Mouse (Mus musculus) cerebellum, adult 11 months (tissue): ENCODE results near the gene Pafah2.

Experiments used
- DNase-seq: peaks from one replicate; pipeline ENCODE4 v3.0.0; 2022

Pafah2 gene

DNA sequence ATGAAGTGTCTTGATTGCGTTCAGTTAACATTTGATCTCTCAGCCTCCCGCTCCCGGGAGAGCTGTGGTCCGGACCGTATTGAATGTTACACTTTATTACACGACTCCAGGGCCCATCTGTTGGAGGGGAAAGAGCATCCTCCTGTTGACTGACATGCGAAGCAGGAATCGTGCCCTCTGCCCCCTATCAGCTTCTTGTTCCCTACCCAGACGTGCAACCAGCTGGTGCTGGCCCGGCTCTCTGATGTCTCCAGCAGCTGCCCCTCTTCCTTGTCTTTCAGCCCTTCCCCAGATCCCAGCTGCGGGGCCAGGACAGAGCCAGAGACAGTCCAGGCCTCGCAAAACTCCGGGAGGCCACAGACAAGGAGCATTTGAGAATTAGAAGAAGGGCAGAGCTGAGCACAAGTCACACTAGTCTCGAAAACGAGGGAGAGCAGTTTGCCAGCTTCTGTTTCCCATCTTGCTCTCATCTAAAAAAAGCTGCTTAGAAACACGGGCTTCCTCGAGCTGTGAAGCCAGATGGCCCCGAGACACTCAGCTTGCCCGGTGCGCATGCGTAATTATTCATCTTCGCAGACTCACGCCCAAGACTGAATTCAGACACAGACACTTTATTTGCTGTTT is 34.4 kb downstream of the Pafah2 start:
- peak; percentile 81 for DNase-seq

DNA sequence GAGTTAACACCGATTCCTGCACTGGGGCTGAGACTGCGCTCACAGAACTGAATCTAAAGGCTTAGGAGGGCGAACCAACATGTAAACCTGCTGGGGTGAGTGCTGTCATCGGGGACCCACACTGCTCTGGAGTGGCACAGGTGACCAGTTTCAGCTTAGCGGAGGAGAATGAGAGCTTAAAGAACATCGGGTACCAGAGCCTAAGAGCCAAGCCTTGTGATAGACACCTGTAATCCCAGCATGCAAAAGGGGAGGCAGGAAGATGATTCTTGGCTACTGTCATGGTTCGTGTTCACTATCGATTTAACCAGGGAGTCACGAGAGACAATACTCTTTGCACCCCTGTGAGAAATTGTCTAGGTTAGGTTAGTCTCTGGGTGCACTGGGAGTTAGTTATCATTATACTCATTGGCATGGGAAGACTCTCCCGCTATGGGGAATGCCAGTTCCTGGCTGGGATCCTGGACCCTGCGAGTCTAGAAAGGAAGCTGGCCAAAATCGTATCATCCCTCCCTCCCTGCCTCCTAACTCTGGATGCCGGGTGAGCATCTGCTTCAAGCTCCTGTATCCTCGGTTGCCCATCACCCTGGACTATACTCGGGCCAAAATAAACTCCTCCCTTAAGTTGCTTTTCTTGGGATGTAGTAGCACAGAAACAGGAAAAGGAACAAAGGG is 36.7 kb downstream of the Pafah2 start:
- DNase-seq, result peak; percentile 44

DNA sequence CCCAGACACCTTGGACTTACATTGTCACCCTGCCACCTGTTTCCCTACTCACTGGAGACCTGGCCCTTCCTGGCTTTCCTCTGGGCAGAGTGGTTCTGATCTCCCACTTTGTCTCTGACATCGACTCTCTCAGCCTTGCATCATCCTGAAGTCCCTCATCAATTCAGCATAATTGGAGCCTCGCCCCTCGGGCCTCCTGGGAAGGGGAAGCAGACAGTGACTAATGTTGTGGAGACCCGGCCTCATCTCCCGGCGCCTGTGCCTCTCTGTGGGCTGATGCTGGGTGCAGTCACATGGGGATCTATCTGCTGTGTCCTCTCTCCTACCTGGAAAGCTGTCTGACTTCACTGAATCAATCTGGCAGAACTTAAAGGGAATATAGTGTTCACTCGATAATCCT is 40.1 kb downstream of the Pafah2 start:
- DNase-seq, result no peak

DNA sequence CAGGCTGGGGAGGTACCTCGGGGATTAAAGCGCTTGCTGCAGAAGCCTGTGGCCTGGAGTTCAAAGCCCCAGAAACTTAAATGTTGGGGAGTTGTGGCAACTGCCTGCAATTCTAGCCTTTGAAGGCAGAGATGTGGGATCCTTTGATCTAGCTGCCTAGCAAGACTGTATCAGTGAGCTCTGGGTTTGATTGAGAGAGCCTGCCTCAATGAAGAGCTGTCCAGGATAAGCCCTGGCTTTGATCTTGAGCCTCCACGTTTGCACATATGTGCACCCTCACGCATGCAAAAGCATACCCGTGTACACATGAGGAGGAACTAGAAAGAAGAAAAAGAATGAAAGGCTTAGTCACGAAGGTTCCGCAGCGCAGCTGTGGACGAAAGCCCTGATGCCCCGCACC is 40.5 kb downstream of the Pafah2 start:
- DNase-seq, result no peak

DNA sequence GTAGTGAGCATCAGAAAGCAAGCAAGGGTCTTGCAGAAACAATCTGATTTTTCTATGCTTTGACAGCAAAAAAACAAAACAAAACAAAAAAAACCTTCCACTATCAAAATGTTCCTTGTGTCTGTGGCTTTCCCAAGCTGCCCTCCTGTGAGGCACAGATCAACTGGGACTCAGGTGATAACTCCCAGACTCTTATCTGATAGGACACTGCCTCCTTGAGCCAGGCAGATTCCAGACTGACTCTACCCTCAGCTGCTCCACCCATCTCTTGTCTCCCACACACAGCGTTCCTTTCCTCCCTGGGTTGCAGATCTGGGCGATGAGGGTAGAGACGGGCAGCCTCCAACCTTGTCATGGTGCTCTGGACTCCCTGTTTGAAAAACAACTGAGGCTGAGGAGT is 43.0 kb downstream of the Pafah2 start:
- DNase-seq, result no peak

DNA sequence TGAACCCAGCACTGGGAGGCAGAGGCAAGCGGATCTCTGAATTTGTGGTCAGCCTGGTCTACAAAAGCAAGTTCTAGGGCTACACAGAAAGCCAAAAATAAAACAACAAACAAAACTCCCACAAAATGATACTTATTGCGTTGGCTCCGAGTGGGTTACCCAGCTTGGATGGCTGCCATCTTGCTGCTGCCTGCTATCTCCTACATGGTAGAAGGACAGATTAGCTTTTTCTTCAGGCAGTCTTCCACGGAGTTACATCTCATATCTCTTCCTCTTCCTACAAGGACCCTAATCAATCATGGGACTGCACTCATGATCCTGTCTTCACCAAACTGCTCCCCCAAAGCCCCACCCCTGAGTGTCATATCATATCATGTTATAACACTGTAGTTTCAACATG is 43.8 kb downstream of the Pafah2 start:
- DNase-seq, result no peak

DNA sequence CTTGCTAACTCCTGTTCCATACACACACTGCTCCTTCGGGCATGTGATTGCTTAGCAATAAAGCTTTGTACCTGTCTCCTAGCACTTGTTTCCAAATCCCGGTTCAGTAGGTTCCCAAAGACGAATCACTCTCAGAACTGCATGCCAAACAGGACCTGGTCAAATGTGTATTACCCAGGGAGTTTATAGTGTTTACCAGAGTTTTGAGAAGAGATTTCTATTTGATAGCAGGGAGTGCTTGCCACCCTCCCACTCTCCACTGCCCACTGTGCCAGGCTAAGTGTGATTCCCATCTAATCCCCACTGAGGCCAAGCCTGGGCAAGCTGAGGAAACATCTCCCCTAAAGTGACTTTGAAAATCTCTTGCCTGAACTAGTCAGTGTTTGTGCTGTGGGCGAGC is 46.1 kb downstream of the Pafah2 start:
- DNase-seq, result no peak

DNA sequence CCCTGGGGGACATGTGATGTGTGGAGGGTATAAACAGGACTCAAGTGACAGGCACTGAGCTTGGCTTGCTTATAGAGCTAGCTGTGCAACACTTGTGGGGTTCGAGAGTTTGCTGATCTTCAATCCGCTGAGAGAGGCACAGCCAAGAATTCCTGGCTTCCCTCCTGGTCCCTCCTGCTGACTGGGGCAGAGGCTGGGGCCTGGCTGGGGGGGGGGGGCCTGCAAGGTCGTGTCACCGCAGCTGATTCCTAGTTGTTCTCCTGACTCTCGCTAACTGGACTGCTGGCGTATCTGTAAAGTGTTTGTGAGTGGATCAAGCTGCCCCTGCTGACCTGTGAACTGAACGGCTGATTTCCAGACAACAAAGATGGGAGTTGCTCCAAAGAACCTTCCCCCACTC is 47.5 kb downstream of the Pafah2 start:
- no peak for DNase-seq

DNA sequence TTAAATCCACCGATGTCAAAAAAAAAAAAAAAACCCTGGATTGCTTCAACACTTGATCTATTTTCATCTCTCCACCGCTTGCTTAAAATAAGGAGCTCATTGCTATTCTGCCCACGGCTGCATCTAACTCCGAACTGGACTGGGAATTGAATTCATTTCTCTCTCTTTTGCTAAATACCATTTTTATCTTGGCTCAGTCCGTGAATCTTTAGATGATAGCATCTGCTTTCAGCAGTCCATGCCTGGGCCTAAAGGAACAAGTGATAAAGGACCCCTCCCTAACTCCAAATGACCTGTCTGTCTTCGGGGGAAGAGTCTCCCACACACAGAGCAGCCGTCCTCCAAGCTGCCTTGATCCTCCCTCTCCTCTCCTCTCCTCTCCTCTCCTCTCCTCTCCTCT is 48.8 kb downstream of the Pafah2 start:
- no peak for DNase-seq

DNA sequence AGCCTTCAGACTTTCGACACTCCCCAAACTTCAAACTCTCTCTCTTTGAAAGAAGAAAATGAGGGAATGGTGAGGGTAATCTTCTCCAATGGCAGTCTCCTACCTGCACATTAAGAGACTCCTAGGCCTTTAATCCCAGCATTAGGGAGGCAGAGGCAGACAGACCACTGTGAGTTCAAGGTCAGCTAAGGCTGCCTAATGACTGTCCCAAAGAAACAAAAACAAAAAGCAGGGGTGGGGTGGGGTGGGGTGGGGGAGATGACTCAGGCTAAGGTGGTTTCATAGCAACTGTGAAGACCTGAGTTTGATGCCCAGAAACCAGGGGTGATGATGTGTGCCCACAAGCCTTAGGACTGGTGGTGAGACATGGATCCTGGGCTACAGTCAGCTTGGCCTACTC is 49.4 kb downstream of the Pafah2 start:
- DNase-seq, result no peak

DNA sequence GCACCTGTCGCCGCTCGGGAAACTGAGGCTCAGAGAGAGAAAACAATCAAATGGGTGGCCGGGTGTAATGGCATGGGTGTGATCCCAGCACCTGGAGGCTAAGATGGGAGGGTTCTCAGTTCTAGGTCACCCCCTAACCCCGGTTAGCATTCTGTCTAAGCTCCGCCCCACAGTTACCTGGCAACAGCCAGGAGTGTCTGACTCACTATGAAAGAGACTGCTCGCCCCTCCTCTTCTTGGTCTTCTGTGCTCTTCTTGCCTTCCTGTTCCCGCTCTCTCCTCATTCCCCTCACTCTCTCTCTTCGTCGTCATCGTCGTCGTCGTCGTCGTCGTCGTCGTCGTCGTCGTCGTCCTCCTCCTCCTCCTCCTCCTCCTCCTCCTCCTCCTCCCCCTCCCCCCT is 51.8 kb downstream of the Pafah2 start:
- DNase-seq, result no peak

DNA sequence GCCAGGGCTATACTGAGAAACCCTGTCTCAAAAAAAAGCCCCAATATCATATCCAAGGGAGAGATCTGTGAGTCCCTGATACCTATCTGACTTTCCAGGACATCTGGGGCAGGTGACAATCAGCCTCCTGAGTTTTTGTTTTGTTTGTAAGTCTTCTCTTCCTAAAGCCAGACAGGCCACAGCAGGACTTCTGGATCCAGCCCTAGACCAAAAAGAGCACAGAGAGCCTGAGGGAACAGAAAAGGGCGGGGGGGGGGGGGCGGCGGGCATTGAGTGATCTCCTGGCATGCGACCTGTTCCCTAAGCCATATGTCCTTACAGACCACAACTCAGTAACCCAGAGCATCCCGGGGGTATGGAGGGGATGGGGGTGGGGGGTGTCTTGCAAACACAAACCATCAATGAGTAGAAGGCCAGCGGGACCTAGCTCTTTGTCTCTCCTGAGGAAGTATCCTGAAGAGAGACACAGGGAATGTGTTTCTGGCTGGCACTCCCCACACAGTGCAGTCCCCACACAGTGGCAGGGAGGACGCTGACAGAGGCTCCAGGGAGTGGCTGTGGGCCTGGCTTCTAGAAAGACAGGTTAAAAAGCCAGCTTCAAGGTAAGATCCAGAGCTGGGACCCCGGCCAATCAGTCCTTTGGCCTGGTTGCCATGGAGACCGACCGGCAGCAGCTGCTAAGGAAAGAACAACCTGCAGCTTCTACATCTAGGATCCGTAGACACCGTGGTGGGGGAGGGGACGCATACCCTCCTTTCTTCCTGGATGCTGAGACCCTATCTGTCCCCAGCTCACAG is 53.7 kb downstream of the Pafah2 start:
- peak; percentile 79 for DNase-seq

DNA sequence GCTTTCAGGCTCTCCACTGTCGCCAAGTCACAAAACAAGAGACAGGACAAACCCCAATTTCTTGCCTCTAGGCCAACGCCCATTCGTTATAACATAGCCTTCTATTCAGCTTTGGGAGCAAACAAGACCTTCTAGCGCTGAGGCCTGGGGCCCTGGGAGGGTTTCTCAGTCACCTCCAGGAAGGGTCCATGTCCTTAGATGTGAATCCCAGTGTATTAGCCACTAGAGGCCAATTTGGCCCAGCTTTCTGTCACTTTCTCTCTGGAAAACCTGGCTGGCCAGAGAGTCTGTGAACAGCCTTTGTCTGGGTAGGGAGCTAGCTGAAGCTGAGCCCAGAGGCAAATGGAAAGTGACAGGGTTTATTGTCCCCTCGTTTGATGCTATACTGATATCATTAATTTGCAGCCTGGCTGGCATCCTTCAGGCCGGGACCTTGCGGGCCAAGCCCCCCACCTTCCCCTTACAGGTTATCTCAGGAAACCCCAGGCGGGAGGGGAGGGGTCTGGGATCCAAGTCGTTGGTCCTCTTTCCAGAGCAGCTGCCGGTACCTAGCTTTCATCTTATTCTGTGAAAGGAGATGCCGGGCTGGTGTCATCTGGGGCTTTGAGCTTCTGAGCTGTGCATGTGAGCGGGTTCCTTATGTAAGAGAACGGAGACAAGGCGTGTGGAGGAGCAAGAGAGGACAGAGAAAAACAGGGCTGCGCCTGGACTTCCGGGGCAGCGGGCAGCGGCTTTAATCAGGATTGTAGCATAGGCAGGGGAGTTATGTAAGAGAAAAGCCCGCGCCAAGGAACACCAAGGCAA is 54.5 kb downstream of the Pafah2 start:
- peak; percentile 65 for DNase-seq

DNA sequence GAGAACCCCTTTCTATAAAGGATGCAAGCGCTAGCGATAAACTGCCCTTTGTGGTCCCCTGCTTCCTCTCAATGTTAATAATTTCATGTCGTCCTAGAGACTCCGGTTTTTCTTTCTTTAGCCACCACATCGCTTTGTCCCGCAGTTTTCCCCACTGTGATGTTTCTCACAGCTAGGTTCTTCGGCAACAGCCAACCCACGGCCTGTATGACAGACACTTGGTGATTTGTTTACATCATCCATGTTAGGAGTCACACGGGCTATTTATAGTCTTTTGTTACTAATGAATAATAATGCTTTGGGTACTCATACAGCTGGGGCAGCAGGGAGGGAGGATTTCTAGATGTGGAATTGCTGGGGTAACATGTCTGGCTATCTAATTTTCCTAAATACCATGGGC is 55.4 kb downstream of the Pafah2 start:
- no peak for DNase-seq

DNA sequence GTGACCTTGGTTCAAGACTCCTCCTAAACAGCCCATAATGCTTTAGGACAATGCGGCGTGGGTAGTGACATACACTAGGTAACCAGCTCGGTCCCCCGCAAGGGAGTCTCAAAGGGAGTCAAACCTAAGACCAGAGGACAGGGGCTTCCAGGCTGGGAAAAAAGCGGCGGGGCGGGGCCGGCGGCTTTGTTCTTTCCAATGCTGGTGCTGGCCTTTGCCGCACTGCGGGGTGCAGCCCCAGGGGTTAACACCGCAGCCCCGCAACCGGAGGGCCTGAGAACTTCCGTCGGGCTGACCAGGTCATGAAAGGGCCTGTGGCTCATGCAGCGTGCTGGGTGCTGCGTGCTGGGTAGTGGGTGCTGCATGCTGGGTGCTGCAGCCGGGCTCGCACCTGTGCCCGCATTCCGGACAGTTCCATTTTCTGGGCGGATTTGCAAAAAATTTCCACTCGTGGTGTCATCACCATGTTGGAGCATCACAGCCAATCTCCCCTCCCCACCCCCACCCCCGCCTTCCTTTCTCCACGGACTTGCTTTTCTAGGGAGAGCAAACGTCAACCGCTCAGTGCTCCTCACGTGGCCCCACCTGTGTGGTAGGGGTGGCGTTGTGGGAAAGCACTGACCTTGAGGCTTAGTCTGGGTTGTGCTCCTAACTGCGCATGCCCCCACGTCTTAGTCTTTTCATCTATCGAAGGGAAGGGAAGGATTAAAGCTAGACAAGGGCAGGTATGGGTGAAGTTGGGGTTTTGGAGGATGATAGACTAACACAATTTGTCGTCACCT is 57.7 kb downstream of the Pafah2 start:
- peak; percentile 65 for DNase-seq

DNA sequence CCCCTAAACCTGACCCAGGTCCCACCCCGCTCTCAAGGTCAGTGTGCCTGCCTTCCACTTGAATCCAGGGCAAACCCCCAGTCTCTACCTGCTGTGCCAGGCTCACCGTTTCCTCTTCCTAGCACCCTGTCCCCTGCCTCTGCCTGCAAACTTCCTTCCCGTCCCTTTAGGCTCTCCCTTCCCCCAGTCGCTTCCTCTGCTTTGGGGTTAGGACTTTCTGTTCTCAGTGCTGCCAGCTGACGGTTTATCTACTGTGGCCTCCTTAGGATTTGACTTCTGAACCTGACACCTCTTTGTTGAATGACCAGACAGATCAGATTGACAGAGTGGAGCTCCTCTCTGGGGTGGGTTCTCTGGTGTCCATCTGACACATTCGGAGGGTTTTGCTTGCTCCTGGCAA is 59.2 kb downstream of the Pafah2 start:
- DNase-seq, result no peak

DNA sequence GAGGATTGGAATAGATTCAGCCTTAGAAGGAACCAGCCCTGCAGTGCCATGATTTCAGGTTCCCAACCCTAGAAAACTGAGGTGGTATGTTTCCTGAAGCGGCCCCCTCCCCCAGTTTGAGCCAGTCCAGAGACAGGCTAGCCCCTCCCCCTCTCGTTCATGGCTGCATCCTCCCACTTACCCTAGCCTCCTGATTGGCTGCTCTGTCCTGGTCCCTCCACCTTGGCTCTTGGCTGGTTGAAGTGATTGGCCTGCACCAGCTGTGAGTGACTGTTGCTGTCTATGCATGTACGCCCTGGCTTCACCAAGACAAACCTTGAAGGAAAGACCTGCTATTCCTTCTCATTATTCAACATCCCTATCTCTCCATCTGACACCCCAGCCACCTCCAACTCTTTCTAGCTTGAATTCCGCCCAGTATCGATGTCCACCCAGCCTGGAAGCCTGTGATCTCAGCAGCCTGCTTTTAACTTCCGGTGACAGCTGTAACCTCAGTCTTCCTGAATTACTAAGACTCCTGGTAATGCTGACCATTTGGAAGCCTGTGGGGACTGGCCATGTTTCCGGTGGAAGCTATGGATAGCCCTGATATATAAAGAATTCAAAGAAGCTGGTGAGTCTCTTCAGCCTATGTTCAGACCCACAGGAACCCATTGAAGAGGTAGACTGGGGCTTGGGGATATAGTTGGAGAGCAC is 61.2 kb downstream of the Pafah2 start:
- no peak for DNase-seq

DNA sequence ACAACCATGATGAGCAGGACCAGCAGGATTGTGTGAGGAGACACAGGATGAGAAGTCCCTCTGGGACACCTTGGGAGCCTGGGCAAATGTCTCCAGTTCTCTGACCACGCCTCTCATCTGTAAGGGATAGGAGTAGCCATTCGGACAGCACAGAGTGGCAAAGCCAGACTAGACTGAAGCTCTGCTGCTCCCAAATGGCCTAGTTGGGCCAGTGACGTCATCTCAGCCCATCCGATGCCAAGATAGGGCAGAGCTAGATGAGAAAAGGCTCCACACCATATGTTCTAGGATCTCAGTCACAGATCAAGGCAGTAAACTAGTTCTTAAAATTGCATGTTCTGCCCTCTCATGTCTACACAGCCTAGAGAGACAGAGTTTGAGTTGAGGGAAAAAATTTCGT is 62.7 kb downstream of the Pafah2 start:
- peak; percentile 88 for DNase-seq

DNA sequence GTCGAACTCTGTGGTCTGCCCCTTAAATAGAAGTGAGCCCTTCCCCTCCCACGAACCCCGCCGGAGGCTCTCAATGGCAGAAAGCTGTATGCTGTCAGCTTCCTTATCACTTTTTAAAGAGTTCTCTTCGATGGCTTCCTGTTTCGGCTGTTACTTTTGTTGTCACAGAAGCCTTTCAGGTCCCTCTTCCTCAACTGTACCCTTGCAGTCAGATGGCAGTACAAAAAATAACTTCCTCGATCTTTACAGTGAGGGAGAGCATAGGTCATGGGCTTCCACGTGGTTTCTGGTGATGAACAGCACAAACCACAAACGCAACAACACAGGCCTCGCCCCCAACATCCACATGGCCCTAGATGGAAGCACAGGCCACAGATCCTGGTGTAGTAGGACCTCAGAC is 64.2 kb downstream of the Pafah2 start:
- DNase-seq, result no peak

DNA sequence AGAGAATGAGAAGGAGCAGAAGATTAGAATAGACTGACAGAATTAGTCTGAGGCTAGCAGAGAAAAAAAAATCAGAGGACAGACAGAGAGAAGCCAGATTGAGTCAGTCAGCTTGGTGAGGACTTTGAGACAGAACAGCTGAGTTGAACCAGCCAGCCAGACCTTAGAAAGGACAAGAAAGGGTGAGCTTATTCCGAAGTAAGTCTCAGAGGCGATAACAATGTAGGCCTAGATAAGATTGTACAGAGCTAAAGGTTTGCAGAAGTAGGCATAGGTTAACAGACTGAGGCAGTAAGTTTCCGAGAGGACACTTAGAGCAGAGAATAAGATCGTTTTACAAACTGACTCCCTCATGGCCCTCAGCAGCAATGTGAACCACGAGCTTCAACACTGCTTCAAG is 65.1 kb downstream of the Pafah2 start:
- DNase-seq, result no peak

DNA sequence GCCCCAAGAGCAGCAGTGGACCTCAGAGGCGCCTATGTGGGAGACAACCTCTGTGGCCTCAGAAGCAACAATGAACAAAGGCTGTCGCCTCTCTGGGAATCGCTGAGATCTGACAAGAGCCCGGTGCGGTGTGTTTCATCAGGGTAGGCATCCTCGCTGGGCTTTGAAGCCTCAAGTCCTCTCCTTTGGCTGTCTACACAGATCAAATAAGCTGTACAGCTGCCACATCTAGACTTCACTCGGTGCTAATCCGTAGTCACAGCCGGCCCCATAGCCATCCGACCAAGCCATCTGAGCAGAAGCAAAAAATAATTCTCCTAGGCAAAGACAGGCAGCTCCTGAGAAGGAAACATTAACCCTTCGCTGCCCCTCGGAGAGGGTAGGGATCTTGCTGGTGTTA is 69.7 kb downstream of the Pafah2 start:
- DNase-seq, result no peak
